Mouse (Mus musculus) right cerebral cortex, postnatal 4 days (tissue): Measurements from ENCODE around the gene Prkag1.
"Not testable (repeated sequence)": the region's sequence is repeated elsewhere in the genome, so short reads cannot be mapped to it uniquely, and the experiment has no call there.

Experiments used
- DNase-seq: peaks from one replicate; pipeline ENCODE4 v3.0.0-alpha.2; 2022

Gene Prkag1

GRCm38 (mm10) chr15:98820937-98821336, 10.4 kb downstream of the Prkag1 start:
- no peak for DNase-seq

GRCm38 (mm10) chr15:98818171-98818570, 13.2 kb downstream of the Prkag1 start:
- DNase-seq = no peak

GRCm38 (mm10) chr15:98812741-98813424, 18.4 kb downstream of the Prkag1 start:
- no peak for DNase-seq

GRCm38 (mm10) chr15:98810212-98810611, 21.1 kb downstream of the Prkag1 start:
- not testable (repeated sequence) for DNase-seq

- DNase-seq = no peak
These were observed 21.9 kb downstream of the Prkag1 start, which contains the start of gene Ddn for GRCm38 (mm10) chr15:98809390-98809789. Ddn (minus strand) TSS chr15:98809490.

GRCm38 (mm10) chr15:98808651-98809134, 22.6 kb downstream of the Prkag1 start:
- no peak for DNase-seq

- DNase-seq = peak; percentile 92
These were observed 23.2 kb downstream of the Prkag1 start for GRCm38 (mm10) chr15:98807895-98808650.

- peak; percentile 39 for DNase-seq
These were observed 24.2 kb downstream of the Prkag1 start for GRCm38 (mm10) chr15:98806809-98807770.

GRCm38 (mm10) chr15:98806071-98806808, 25.1 kb downstream of the Prkag1 start:
- DNase-seq = no peak

- peak; percentile 78 for DNase-seq
These were observed 25.8 kb downstream of the Prkag1 start for GRCm38 (mm10) chr15:98805324-98806040.

- peak; percentile 91 for DNase-seq
These were observed 27.3 kb downstream of the Prkag1 start for GRCm38 (mm10) chr15:98804054-98804453.

- DNase-seq = no peak
These were observed 28.4 kb downstream of the Prkag1 start for GRCm38 (mm10) chr15:98802926-98803325.

- peak; percentile 90 for DNase-seq
These were observed 31.9 kb downstream of the Prkag1 start for GRCm38 (mm10) chr15:98799396-98799795.

GRCm38 (mm10) chr15:98798903-98799302, 32.4 kb downstream of the Prkag1 start:
- DNase-seq = no peak

- DNase-seq = no peak
These were observed 33.4 kb downstream of the Prkag1 start for GRCm38 (mm10) chr15:98797835-98798492.

- no peak for DNase-seq
These were observed 34.3 kb downstream of the Prkag1 start for GRCm38 (mm10) chr15:98796803-98797595.

GRCm38 (mm10) chr15:98793141-98793698, 38.1 kb downstream of the Prkag1 start:
- DNase-seq = no peak

- DNase-seq = peak; percentile 48
These were observed 38.9 kb downstream of the Prkag1 start for GRCm38 (mm10) chr15:98792233-98793020.

GRCm38 (mm10) chr15:98791771-98792170, 39.5 kb downstream of the Prkag1 start:
- no peak for DNase-seq
